Mouse (Mus musculus): ENCODE measurements around the gene Mcpt2.
"Not testable (repeated sequence)": the region's sequence is repeated elsewhere in the genome, so short reads cannot be mapped to it uniquely, and the experiment has no call there.

Gene Mcpt2

DNA sequence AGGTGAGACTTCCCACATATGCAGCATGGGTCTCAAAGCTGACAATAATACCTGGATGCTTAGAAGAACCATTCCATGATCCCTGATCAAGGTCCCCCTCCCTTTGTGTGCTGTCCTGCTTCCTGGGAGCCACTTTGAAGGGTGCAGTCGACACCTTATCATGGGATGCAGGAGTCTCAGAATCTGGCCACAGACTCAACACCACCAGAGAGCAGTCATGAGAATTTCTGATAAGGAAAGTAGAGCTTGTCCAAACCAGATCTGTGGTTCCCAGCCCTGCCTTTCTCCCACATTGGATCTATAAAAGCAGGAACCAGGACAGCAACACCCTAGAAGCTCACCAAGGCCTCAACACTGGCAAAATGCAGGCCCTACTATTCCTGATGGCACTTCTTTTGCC, at the start of gene Mcpt2:
Gene Mcpt2, plus strand, starts transcription at position 250 of the 400 bp plus-strand sequence.
- not testable (repeated sequence) for DNase-seq

DNA sequence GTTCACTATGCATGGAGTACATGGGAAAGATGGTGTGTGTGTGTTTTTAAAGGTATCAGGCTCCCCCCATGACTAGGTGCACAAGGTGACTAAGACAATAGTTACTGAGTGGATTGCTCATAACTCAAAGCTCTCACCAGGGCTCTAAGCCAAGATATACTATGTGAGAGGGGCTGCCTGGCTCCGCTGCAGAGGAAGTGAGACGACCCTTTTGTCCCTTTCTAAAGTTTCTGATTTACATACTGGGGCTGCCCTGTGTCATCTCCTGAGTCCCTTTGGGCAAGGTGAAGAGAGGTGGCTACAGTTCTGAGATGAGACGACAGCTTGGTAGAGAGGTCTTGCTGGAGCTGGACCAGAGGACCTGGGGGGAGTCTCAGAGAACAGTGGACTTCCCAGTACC, 28.7 kb upstream of the Mcpt2 start:
- DNase-seq, result no peak

DNA sequence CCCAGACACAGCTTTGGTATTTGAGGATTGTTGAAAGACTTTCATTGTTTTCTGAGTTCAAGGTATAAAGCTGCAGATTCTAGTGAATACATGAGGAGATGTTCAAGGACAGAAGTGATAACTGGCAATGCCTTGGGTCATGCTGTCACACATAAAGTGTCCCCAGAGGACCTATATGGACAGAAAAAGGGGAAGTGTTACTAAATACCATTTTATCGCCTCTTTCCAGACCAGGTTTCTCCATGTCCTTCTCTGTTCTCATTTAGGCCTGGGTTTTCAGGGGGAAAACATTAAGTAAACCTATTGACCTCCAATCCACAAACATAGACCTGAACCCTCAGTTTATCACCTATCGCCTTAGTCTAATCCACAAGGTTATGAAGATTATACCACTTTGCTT, 27.9 kb upstream of the Mcpt2 start:
- no peak for DNase-seq

DNA sequence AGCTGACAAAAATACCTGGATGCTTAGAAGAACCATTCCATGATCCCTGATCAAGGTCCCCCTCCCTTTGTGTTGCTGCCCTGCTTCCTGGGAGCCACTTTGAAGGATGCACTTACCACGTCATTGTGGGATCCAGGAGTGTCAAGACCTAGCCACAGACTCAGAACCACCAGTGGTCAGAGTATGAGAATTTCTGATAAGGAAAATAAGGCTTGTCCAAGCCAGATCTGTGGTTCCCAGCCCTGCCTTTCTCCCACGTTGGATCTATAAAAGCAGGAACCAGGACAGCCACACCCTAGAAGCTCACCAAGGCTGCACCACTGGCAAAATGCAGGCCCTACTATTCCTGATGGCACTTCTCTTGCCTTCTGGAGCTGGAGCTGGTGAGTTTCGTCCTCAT, 24.2 kb upstream of the Mcpt2 start, which contains the start of gene Mcpt1:
Gene Mcpt1, plus strand, starts transcription at position 301 of the 400 bp plus-strand sequence.
- DNase-seq, result not testable (repeated sequence)

DNA sequence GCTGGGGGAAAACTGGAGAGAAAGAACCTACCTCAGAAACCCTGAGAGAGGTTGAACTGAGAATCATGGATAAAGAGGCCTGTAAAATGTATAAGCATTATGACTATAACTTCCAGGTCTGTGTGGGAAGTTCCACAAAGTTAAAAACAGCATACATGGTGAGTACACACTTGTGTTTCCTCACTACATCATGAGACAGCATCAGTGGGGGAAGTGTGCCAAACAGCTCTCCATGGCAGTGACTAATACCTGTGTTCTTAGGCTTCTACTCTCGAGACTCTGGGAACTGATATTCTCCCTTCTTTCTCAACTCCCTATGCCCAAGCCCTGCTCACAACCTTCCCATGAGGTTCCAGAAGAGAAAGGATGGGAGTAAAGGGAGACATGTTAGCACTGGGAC, 22.4 kb upstream of the Mcpt2 start:
- DNase-seq, result no peak

DNA sequence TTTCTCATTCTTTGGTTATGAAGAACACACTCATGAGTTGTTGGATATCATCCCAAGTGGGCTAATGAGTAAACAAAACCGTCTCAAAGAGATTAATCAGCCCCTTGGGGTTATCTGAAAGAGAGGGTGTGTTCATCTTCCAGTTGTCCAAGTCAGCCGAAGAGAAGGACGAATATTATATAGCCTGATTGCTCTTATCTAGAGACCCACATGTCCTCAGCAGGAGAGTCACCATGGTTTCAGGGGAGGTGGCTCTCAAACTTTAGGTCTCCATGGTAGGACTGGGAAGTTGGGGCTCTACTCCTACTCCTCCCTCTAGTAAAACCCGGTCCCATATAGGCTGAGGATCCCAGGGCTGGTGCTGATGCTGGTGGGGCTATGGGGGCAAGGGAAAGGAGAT, 20.5 kb upstream of the Mcpt2 start:
- not testable (repeated sequence) for DNase-seq

DNA sequence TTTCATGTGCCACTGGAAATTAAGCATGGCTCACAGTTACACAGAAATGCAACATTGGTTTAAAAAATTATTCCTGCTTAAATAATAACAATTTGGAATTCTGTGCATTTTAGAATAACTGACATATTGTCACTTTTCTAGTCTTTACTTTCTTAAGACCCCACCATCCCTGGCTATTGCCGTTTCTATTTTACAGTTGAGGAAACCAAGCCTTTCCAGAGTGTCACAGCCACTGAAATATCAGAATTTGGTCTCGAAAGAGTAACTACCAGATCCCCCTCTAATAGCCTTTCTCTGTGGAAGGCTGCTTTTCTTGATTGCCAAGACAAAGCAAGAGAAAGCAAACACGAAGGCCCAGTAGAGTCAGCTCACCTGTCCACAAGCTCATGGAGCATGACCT, 11.4 kb upstream of the Mcpt2 start, which contains the start of gene Mcpt9:
Gene Mcpt9, minus strand, starts transcription at position 101 of the 400 bp plus-strand sequence.
- DNase-seq, result not testable (repeated sequence)

DNA sequence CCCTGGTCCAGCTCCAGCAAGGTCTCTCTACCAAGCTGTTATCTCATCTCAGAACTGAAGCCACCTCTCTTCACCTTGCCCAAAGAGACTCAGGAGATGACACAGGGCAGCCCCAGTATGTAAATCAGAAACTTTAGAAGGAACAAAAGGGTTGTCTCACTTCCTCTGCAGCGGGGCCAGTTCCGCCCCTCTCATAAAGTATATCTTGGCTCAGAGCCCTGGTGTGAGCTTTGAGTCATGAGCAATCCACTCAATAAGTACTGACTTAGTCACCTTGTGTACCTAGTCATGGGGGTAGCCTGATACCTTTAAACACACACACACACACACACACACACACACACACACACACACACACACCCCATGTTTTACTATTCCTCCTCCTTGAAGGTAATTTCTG, 7.4 kb upstream of the Mcpt2 start:
- DNase-seq, result no peak

DNA sequence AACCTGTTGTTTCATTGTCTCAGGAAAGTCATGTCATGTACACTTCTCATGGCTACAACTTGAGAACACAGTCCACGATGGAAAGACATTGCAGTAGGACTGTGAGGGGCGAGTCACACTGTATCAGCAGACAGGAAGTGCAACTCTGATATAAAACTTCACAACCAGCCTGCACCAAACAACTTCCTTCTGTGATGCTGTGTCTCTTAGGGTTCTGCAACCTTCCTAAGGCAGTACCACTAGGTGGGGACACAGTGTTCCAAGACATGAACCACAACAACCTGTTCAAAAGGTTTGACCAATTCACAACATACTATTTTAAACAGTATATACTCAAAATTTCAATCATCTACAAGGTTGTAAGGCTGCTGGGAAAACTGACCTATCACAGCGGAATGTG, 13.6 kb downstream of the Mcpt2 start:
- DNase-seq, result no peak

DNA sequence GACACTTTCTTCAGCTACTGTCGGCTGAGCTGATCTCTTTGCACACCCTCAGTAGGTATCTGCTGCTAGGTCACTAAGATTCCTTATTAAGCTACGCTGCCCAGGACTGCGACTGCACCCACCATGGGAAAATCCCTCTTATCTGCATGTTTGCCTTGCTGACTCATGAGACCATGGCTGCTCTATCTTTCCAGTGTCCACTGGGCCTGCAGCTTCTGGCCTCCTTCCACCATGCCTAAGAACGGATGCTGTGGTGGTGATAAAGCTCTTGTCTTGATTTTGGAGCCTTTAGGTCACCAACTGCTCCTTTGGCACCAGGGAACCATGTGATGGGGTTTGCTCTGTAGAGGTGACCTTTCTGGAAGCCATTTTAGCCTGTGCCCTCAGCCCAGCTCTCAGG, 15.9 kb downstream of the Mcpt2 start:
- no peak for DNase-seq

DNA sequence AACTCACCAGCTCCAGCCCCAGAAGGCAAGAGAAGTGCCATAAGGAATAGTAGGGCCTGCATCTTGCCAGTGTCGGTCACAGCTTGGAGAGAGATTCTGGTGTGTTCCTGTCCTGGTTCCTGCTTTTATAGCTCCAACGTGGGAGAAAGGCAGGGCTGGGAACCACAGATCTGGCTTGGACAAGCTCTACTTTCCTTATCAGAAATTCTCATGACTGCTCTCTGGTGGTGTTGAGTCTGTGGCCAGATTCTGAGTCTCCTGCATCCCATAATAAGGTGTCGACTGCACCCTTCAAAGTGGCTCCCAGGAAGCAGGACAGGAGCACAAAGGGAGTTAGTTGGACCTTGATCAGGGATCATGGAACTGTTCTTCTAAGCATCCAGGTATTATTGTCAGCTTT, 20.4 kb downstream of the Mcpt2 start, which contains the start of gene Mcpt4:
Gene Mcpt4, minus strand, starts transcription at position 101 of the 400 bp plus-strand sequence.
- not testable (repeated sequence) for DNase-seq

DNA sequence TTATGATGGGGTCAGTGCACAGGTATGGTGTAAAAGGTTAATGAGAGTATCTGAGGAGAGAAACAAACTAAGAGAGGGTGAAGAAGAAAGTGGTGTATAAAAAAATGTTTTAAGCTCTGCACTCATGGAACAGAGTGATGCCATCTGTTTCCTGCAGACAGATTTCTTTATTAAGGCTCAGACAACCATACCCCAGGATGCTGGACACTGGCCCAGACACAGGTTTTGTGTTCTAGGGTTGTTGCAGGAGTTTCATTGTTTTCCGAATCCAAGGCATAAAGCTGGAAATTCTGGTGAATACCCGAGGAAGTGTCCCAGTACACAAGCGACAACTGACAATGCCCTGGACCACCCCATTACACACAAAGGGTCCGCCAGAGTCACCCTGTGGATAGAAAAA, 40.2 kb downstream of the Mcpt2 start:
- DNase-seq, result no peak

DNA sequence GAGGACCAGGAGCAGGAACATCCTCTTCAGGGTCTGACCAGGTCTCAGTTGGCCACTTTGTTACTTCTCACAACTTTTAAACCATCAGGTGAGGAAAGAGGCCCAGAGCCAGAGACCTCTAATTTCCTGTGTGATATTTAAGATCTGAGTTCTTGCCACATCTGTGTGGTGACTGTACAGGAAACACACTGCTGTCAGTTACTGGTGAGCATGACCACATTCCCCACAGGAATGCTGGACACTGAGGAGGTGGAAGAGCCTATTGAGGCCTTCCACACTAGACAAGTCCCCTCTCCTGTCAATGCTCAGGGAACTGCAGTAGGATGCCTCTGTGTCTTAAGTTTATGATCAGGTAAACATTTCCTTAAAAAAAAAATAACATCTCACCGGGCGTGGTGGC, 43.3 kb downstream of the Mcpt2 start, which contains the start of gene Mcpt8:
Gene Mcpt8, minus strand, starts transcription at position 107 of the 400 bp plus-strand sequence.
- no peak for DNase-seq

DNA sequence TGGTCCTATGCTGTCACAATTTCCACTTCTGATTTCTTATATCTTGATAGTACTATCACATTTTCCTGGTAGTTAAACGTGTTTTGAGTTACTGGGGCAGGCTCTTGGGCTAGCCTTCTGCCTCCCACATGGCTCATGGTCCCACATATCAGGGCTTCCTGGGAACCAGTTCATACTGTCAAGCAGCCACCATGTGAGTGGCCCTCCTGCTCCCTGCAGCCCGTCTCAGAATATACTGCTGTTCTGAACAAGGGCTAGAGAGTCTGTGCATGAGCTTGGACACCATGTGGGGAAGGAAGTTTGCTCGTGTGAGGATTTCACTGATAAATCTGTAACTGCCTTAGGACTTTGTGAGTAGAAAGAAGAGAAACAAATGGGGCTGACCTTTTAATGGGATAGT, 44.9 kb downstream of the Mcpt2 start:
- DNase-seq, result no peak

DNA sequence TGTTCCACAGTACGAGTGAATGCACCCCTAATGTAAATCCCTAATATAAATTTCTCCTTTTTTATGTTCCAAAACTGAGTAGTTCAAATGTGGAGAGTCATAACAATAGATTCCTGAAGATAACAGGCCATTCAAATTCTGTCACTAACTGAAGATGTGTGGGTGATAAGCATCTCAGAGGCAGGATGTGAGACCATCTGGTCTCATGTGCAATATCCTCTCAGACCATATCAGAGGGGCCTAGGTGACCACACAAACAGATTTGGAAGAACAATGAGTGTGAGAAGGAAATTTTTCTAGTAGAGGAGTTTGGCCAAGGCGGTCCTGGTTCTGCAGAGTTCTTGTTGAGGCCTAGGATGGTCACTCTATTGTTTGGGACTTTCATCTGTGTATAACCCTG, 51.5 kb downstream of the Mcpt2 start:
- no peak for DNase-seq
